Mouse (Mus musculus): ENCODE measurements at regions not wholly inside any gene's neighbourhood (a gene's known extent, or its start where the extent isn't known, plus 50 kb on each side); places are given as distances from the start of the nearest gene placed in this dataset.

GRCm38 (mm10) chr12:7749319-7750238 lies 227.9 kb upstream of the Apob start:
- H3K4me1 ChIP-seq (ENCODE audit: control insufficient read depth, insufficient read depth, low read length): peaks cover 5% of the 10 kb centered on the region
- WGBS: 70% methylated on average over 5 of the region's 5 CpGs
- no peak overlapping the region for H3K27ac ChIP-seq (ENCODE audit: insufficient read depth, low read depth, low read length)
- no peak overlapping the region for H3K4me3 ChIP-seq (ENCODE audit: insufficient read depth, low read depth, low read length)
- TF ChIP-seq CTCF (IDR thresholded peaks at IDR 0.05; ENCODE audit: insufficient read depth, low read depth, low read length): no peak
- TF ChIP-seq POLR2A (IDR thresholded peaks at IDR 0.05; ENCODE audit: insufficient read depth, low read depth, low read length): no peak

GRCm38 (mm10) chr12:7754861-7755260 lies 222.6 kb upstream of the Apob start:
- H3K27ac ChIP-seq (ENCODE audit: insufficient read depth, low read depth, low read length): no peak overlapping the region
- no peak for TF ChIP-seq CTCF (IDR thresholded peaks at IDR 0.05; ENCODE audit: insufficient read depth, low read depth, low read length)
- no peak for TF ChIP-seq POLR2A (IDR thresholded peaks at IDR 0.05; ENCODE audit: insufficient read depth, low read depth, low read length)
- H3K4me3 ChIP-seq (ENCODE audit: insufficient read depth, low read depth, low read length): no peak overlapping the region
- no peaks in the 10 kb centered on the region for H3K4me1 ChIP-seq (ENCODE audit: control insufficient read depth, insufficient read depth, low read length)
- 87% methylated on average over 5 of the region's 5 CpGs for WGBS

- 91% methylated on average over 11 of the region's 11 CpGs for WGBS
- Histone ChIP-seq H3K4me1 (ENCODE audit: control insufficient read depth, insufficient read depth, low read length) (0 out of 2 replicates have a peak, but pooled peaks cover 5% of the 10 kb centered on the region), H3K27ac (ENCODE audit: insufficient read depth, low read depth, low read length) (no peak overlapping the region), H3K4me3 (ENCODE audit: insufficient read depth, low read depth, low read length) (no peak overlapping the region)
- TF ChIP-seq POLR2A (IDR thresholded peaks at IDR 0.05; ENCODE audit: insufficient read depth, low read depth, low read length) (no peak), CTCF (IDR thresholded peaks at IDR 0.05; ENCODE audit: insufficient read depth, low read depth, low read length) (no peak)
These were observed 212.4 kb upstream of the Apob start for GRCm38 (mm10) chr12:7764795-7765697.

DNA sequence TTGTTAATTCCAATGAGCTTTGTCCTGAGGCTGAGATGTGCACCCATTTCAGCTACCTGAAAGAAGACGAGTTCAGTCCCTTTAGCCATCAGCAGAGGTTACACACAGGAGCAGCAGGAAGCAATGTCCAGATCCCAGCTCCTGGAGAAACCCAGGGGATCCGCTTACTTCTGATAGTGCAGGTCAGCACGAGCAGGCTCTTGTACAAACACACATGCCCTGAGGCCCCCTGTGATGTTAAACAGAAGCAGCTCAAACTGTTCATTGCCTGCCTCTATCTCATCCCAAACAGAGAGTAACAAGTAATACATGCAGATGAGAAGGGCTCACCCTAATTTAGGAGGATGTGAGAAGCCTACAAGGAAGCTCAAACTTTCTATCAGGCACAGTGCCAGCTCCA lies 203.3 kb upstream of the Apob start:
- 83% methylated on average over 3 of the region's 3 CpGs for WGBS
- Histone ChIP-seq H3K4me1 (ENCODE audit: control insufficient read depth, insufficient read depth, low read length) (0 out of 2 replicates have a peak, but pooled peaks cover 5% of the 10 kb centered on the region), H3K27ac (ENCODE audit: insufficient read depth, low read depth, low read length) (no peak overlapping the region)

DNA sequence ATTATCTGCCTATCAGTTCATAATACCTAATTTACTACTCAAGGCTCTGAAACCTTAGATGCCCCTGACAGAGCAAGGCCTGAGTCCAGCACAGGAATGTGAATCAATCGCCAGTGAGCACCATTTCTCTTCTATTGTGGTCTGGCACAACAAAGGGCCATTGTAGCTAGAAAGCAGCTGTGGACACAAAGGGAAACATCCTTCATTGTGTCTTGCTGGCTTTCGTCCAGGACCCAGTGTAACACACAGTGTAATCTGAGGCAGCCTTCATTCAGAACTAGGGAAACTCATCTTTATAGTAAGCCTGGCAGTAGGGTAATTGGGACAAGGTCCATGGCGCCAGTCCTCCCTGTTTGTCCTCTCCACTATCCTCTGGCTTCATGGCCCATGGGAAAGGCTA lies 201.1 kb upstream of the Apob start:
- H3K27ac ChIP-seq (ENCODE audit: insufficient read depth, low read depth, low read length): no peak overlapping the region
- 84% methylated on average over 3 of the region's 3 CpGs for WGBS
- H3K4me3 ChIP-seq (ENCODE audit: insufficient read depth, low read depth, low read length): no peak overlapping the region
- H3K4me1 ChIP-seq (ENCODE audit: control insufficient read depth, insufficient read depth, low read length): 0 out of 2 replicates have a peak, but pooled peaks cover 3% of the 10 kb centered on the region
- TF ChIP-seq POLR2A (IDR thresholded peaks at IDR 0.05; ENCODE audit: insufficient read depth, low read depth, low read length) (no peak), CTCF (IDR thresholded peaks at IDR 0.05; ENCODE audit: insufficient read depth, low read depth, low read length) (no peak)

More for the DNA sequence above, 203.3 kb upstream of the Apob start:
- H3K4me3 ChIP-seq (ENCODE audit: insufficient read depth, low read depth, low read length): no peak overlapping the region
- TF ChIP-seq POLR2A (IDR thresholded peaks at IDR 0.05; ENCODE audit: insufficient read depth, low read depth, low read length) (no peak), CTCF (IDR thresholded peaks at IDR 0.05; ENCODE audit: insufficient read depth, low read depth, low read length) (no peak)

- Histone ChIP-seq H3K4me3 (ENCODE audit: insufficient read depth, low read depth, low read length) (no peak overlapping the region), H3K4me1 (ENCODE audit: control insufficient read depth, insufficient read depth, low read length) (0 out of 2 replicates have a peak, but pooled peaks cover 3% of the 10 kb centered on the region), H3K27ac (ENCODE audit: insufficient read depth, low read depth, low read length) (no peak overlapping the region)
- TF ChIP-seq POLR2A (IDR thresholded peaks at IDR 0.05; ENCODE audit: insufficient read depth, low read depth, low read length) (no peak), CTCF (IDR thresholded peaks at IDR 0.05; ENCODE audit: insufficient read depth, low read depth, low read length) (no peak)
- WGBS: 54% methylated on average over 10 of the region's 10 CpGs
These were observed 200.0 kb upstream of the Apob start for GRCm38 (mm10) chr12:7777220-7778055.

DNA sequence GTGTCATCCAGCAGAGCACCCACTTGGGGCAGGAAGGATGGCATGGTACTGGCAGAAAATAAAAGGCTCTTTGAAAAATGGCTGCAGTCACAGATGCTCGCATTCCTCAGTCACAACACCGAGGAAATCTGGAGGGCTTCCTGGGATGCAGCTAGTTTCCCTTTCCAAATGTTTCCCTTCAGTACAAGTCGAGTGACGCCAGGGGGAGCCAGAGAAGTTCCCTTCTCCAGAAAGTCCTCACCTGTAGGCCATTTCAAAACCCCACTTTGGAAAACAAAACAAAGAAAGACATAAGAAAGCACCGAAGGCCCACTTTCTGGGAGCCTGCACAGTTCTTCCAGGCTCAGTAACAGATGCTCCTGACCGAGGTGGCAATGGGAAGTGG lies 199.4 kb upstream of the Apob start:
- H3K4me3 ChIP-seq (ENCODE audit: insufficient read depth, low read depth, low read length): no peak overlapping the region
- WGBS: 58% methylated on average over 6 of the region's 6 CpGs
- no peak for TF ChIP-seq CTCF (IDR thresholded peaks at IDR 0.05; ENCODE audit: insufficient read depth, low read depth, low read length)
- no peak for TF ChIP-seq POLR2A (IDR thresholded peaks at IDR 0.05; ENCODE audit: insufficient read depth, low read depth, low read length)
- H3K27ac ChIP-seq (ENCODE audit: insufficient read depth, low read depth, low read length): no peak overlapping the region
- H3K4me1 ChIP-seq (ENCODE audit: control insufficient read depth, insufficient read depth, low read length): 0 out of 2 replicates have a peak, but pooled peaks cover 3% of the 10 kb centered on the region

- no peak for TF ChIP-seq POLR2A (IDR thresholded peaks at IDR 0.05; ENCODE audit: insufficient read depth, low read depth, low read length)
- TF ChIP-seq CTCF (IDR thresholded peaks at IDR 0.05; ENCODE audit: insufficient read depth, low read depth, low read length): no peak
- H3K27ac ChIP-seq (ENCODE audit: insufficient read depth, low read depth, low read length): peak overlapping the region; percentile 93
These were observed 160.8 kb upstream of the Apob start for GRCm38 (mm10) chr12:7816616-7817015.

More at GRCm38 (mm10) chr12:7816616-7817015, 160.8 kb upstream of the Apob start:
- WGBS: 28% methylated on average over 5 of the region's 5 CpGs
- no peak overlapping the region for H3K4me3 ChIP-seq (ENCODE audit: insufficient read depth, low read depth, low read length)
- H3K4me1 ChIP-seq (ENCODE audit: control insufficient read depth, insufficient read depth, low read length): peaks cover 7% of the 10 kb centered on the region
